Mouse (Mus musculus) activated CD4-positive, CD25-positive, alpha-beta regulatory T cell, adult 4 months (primary cell): ENCODE results near the gene En2. TPM values are rescaled to one million over a fixed set of nuclear protein-coding genes. Genes with fewer than 3 reads are reported as not detected.

Experiments
- polyA plus RNA-seq, 2 experiments: library from polyadenylated mRNA; unstranded; fragments of 100-300 nt; shearing (Covaris generic); gene quantifications; one replicate each; pipeline ENCODE4 v1.2.1; 2017

Gene En2
- polyA plus RNA-seq, 2 experiments from 2014 or later: not detected

Other genes with a start within 250 kb of the En2 start
- gene Insig1, start 94.3 kb upstream of the En2 start, polyA plus RNA-seq: 10 to 100 TPM; 30.3 to 38.1 TPM
- not detected for gene Cnpy1, start 80.1 kb downstream of the En2 start, polyA plus RNA-seq
- 10 to 100 TPM; 10.1 to 12.2 TPM for gene Rbm33, start 151.4 kb downstream of the En2 start, polyA plus RNA-seq